Mouse (Mus musculus): Measurements from ENCODE around the gene Hes2.

GRCm38 (mm10) chr4:152112329-152112728 lies 46.3 kb upstream of the Hes2 start:
- no peak for TF ChIP-seq CTCF (IDR thresholded peaks at IDR 0.05; ENCODE audit: borderline replicate concordance, insufficient read depth, low read depth, low read length)
- TF ChIP-seq POLR2A (IDR thresholded peaks at IDR 0.05; ENCODE audit: borderline replicate concordance, insufficient read depth, low read length): no peak
